Mouse (Mus musculus) B cell, adult 2 months (primary cell): ENCODE results near the gene Snd1.

ENCODE experiments used
- DNase-seq, 2 experiments: peaks; one replicate each; pipeline ENCODE4 v3.0.0; 2022

Snd1 gene

DNA sequence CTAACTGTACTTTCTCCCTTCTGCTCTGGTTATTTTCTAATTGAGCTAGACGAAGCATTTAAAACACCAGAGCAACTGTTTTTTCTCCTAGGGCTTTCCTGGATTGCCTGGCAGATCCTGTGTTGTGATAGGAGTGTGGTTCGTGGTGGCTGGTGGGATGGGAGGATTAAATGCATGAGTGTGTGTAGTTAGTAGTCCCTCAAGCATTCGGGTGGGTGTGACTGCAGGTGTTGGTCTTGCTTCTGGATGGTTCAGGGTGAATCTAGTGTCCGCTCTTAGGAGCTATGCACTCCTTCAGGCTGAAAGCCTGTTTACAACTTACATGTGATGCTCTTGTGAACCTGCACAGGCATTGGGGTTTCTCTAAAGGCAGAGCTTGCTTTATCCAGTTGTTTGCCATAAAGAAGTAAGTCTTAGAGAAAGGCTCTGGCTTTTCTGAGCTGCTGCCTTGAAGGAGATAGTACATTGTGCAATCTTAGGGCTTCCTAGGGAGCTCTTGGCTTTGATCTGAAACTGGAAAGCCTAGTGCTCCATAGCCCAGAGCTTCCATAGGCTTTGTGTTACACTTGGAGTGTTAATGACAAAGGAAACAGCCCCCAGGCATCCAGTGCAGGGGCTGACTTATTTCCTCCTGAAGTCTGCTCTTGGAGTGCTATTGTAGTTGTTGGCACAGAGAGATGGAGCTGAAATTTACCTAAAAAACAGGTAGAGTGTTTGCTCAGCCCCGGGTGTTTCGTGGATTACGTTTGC is 75.5 kb downstream of the Snd1 start:
- no peak for DNase-seq

- no peak for DNase-seq
These were observed 79.5 kb downstream of the Snd1 start for GRCm38 (mm10) chr6:28554470-28554869.

DNA sequence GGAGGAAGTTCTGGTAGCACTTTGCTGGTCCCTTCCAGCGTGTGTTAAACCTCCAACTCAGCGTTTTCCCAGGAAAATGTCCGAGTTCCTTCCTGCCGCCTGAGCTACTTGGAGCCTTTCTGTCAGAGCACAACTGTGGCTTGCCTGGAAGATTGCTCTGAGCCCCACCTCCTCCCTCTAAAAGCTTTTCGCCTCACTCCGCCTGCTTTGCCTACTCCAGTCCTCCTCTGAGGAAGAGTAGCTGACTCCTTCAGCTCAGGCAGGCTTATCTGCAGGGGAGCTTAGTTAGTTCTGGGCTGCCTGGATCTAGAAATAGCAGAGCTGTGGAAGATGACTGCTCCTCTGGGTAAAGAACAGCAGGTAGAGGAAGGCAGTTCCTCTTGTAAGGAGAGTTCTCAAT is 80.1 kb downstream of the Snd1 start:
- DNase-seq: no peak

GRCm38 (mm10) chr6:28555428-28555827 is 80.5 kb downstream of the Snd1 start:
- no peak for DNase-seq

- no peak for DNase-seq
These were observed 82.8 kb downstream of the Snd1 start for GRCm38 (mm10) chr6:28557728-28558127.

DNA sequence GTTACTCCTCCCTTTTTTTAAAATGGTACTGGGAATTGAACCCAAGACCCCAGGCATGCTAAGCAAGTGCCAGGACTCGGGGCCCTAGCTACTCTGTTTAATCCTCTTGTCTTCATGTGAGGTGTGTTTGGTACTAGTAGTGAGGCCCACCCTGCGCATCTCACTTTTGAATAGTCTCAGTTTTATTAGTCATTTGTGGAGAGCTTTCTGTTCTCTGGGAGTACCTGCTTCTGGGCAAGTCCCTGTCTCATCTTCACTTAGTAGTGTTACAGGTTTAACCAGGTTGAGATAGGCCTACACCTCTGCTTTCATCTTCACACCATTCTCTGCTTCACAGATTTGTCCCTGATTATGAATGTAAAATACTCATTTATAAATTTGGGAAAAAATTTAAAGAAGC is 84.5 kb downstream of the Snd1 start:
- no peak for DNase-seq

DNA sequence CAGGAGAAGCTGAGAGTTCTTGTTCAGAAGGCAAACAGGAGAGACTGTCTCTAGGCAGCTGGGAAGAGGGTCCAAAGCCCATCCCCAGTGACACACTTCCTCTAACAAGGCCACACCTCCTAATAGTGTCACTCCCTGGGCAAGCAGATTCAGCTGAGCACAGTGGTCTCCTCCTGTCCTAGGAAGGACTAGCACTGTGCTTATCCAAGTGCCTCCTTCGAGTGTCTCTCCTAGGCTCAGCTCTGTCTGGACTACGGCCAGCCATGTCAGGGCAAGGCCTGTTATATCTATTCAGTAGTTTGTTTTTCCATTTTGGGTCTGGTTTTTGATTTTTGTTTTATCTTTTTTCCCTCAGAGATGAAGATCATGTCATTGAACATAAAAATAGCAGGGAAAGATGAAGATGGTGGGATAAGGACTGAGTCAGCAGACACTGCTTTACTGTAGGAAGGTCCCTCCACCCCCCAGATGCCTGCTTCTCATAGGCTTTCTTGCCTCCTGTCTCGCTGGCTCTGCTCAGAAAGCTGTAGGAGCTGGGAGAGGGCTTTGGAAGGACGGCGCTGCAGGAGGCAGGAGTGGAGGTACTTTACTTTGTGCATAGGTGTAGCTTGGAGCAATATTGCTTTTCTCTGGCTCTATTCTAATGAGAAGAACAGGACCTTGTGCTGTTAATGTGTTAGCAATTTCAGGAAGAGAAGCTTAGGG is 86.5 kb downstream of the Snd1 start:
- DNase-seq: no peak

- no peak for DNase-seq
These were observed 87.5 kb downstream of the Snd1 start for GRCm38 (mm10) chr6:28562323-28563044.

DNA sequence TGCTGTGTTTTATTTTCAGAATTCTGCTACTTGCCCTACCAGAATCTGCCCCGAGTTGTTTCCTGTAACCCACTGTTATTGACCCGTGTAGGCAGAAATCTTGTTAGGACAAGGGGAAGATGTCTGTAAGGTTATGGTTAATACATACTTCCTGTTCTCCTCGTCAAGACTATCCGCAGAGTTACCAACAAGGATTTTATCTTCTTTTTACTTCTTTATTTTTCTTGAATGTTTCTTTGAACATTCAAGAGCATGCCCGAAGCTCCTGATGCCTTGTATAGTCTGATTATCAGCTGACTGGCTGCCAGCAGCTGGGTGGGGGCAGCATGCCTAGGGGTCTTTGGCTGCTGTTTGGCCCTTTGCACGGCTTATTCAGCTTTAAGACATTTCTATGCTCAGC is 93.0 kb downstream of the Snd1 start:
- DNase-seq: no peak

GRCm38 (mm10) chr6:28571946-28572345 is 97.0 kb downstream of the Snd1 start:
- no peak for DNase-seq

GRCm38 (mm10) chr6:28572991-28573759 is 98.2 kb downstream of the Snd1 start:
- DNase-seq: no peak

DNA sequence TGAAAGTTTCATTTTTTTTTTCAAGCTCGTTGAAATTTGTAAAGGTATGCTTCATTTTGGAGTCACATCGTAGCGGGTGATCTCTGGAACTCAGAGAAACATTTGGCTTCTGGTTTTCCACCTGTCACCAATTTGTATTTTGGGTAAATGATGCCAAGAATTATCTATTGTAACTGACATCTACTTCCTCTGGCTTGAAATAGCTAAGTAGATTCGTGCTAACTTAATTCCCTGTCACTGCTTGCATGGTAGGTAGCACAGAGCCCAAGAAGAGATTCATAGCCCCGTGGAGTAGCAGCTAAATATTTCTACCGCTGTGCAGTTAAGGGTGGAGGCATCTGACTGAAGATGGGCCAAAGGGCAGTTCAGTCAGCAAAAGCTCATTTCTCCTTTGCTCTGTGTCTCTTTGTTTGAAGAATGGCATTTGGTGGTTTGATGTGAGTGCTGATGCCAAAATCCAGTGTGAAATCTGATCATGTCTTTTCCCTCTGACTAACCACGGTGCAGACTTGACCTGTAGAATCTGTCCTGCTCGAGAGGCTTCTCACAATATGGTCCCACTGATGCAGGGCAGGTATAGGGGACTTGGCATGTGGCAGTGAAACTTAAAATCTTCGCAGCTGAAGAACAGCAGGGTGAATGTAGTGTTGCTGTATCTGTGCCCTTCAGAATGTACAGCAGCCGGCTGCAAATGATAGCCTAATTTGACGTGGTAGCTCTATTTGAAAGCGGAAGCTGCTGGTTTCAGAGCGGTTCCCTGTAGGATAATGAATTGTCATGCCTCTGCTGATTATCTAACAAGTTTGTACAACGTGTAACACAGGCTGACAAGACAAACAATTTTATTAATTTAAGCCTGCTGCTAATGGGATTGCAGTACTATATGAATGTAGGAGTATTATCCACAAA is 101.7 kb downstream of the Snd1 start:
- DNase-seq: no peak

GRCm38 (mm10) chr6:28582847-28583246 is 107.9 kb downstream of the Snd1 start:
- no peak for DNase-seq

DNA sequence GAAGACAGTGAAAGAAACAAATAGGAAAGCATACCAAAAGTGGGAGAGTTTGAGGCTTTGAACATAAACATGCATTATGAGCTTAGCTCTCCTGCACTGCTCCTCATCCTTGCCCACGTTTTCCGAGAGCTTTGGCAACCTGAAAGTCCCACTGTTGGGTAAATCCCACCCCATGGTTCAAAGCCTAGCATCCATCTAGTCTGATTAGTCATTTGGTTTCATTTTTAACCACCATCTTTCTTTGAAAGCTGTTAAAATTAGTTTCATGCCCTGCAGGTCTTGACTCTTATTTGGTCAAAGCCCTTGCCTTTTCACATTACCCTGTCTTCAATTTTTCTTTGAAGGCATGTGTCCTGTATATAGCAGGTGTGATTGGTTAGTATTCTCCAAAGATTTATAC is 108.5 kb downstream of the Snd1 start:
- no peak for DNase-seq

- no peak for DNase-seq
These were observed 111.9 kb downstream of the Snd1 start for GRCm38 (mm10) chr6:28586806-28587205.

DNA sequence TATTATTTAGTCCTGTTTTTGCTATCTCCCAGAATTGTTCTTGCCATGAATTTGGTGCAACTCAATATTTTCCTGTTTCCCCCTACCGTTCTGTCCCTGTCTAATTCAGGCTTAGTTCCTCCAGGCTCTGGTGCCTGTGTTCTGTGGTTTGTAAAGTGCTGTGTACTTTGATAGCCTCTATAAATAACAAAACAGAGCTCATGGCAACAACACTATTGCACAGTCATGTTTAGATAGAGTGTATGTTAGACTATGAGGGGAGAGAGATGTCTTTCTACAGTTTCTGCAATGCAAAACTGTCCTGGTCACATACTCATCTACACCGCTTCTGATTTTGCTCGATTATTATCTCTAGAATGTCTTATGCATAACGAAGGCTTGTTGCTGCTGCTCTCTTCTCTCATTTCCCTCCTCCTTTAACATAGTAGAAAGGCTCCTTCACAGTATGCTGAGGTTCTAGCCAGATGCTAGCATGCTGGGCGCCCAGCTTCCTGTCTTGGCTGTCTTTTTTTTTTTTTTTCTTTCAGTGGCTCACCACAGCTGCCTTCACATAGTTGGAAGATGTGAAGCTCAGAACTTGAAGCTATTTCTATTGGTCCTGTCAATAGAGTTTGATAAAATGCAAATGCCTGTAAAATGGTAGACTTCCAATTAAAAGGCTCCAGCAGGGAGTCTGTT is 113.7 kb downstream of the Snd1 start:
- DNase-seq: no peak

DNA sequence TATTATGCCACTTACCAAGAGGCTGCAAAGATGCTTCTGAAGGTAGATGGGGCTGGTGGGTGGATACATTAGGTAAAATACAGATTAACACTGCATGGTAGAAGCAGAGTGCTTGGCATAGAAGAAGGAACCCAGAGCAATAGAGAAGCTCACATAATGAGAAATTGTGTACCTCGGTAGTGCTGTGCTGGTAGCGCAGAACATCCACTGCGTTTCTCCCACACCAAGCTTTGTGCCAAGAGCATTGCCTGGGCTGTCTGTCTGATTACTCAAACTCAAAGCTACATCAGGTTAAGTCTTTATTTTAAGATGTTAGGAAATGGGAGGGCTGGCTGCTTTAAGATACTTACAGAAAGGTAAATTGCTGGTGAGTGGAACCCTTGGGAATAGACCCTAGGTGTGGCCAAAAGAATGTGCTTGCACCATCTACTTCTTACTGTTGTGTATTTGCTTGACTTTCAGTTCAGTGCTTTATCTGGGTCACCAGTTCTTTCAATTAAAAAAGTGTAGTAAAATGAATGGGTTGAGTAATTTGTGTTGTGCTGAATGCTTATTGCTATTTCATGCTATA is 117.5 kb downstream of the Snd1 start:
- no peak for DNase-seq

- DNase-seq: no peak
These were observed 118.8 kb downstream of the Snd1 start for GRCm38 (mm10) chr6:28593708-28594107.

GRCm38 (mm10) chr6:28594759-28595158 is 119.8 kb downstream of the Snd1 start:
- no peak for DNase-seq

GRCm38 (mm10) chr6:28595231-28595630 is 120.3 kb downstream of the Snd1 start:
- DNase-seq: no peak

GRCm38 (mm10) chr6:28597266-28597665 is 122.3 kb downstream of the Snd1 start:
- DNase-seq: no peak
